Mouse (Mus musculus): ENCODE results near the gene Man2c1. TPM values are rescaled to one million over a fixed set of nuclear protein-coding genes. Genes with fewer than 3 reads are reported as not detected.

The Man2c1 gene
- 25.3 and 33.2 TPM in 2 replicates for polyA plus RNA-seq (2015; fragmentation: Nextera tagmentation; extraction: Ambion mirVana)

GRCm38 (mm10) chr9:57130577-57131433 lies at the start of gene Man2c1:
Man2c1 (plus strand) TSS chr9:57130690.

GRCm38 (mm10) chr9:57148144-57148878 lies 17.8 kb downstream of the Man2c1 start, which contains the start of gene Neil1:
Neil1 (minus strand) TSS chr9:57148305.

GRCm38 (mm10) chr9:57158013-57158470 lies 27.6 kb downstream of the Man2c1 start, which contains the start of gene Commd4:
Commd4 (minus strand) TSS chr9:57158331.

Other genes starting within 250 kb of the Man2c1 start
- 2.1 and 3.4 TPM in 2 replicates for gene Snx33, start 202.3 kb upstream of the Man2c1 start, polyA plus RNA-seq (2015; fragmentation: Nextera tagmentation; extraction: Ambion mirVana)
- gene Imp3, start 193.2 kb upstream of the Man2c1 start, polyA plus RNA-seq (2015; fragmentation: Nextera tagmentation; extraction: Ambion mirVana) = 90.7 and 95.5 TPM in 2 replicates
- gene Snupn, start 179.8 kb upstream of the Man2c1 start, polyA plus RNA-seq (2015; fragmentation: Nextera tagmentation; extraction: Ambion mirVana) = 9.8 and 10.6 TPM in 2 replicates
- gene Ptpn9, start 135.8 kb upstream of the Man2c1 start, polyA plus RNA-seq (2015; fragmentation: Nextera tagmentation; extraction: Ambion mirVana) = 7.0 and 9.0 TPM in 2 replicates
- gene Sin3a, start 58.6 kb upstream of the Man2c1 start, polyA plus RNA-seq (2015; fragmentation: Nextera tagmentation; extraction: Ambion mirVana) = 13.6 and 15.4 TPM in 2 replicates
- 3.0 and 4.7 TPM in 2 replicates for gene Neil1, start 17.6 kb downstream of the Man2c1 start, polyA plus RNA-seq (2015; fragmentation: Nextera tagmentation; extraction: Ambion mirVana)
- 84.2 and 94.1 TPM in 2 replicates for gene Commd4, start 27.6 kb downstream of the Man2c1 start, polyA plus RNA-seq (2015; fragmentation: Nextera tagmentation; extraction: Ambion mirVana)
- gene Trcg1, start 105.9 kb downstream of the Man2c1 start, polyA plus RNA-seq (2015; fragmentation: Nextera tagmentation; extraction: Ambion mirVana) = 0.04 TPM in 1 of 2 replicates, not detected in the other
- 16.2 and 17.1 TPM in 2 replicates for gene 1700017B05Rik, start 131.9 kb downstream of the Man2c1 start, polyA plus RNA-seq (2015; fragmentation: Nextera tagmentation; extraction: Ambion mirVana)